Mouse (Mus musculus): ENCODE measurements around the gene Socs7. TPM values are rescaled to one million over a fixed set of nuclear protein-coding genes. Genes with fewer than 3 reads are reported as not detected.

The Socs7 gene
- total RNA-seq, 1 experiment from 2014 or later, result 18.8 TPM

GRCm38 (mm10) chr11:97407456-97407855, 45.1 kb downstream of the Socs7 start:
- no peak for ATAC-seq (replicated peaks; ENCODE audit: insufficient number of reproducible peaks, low FRiP score, low TSS enrichment, poor library complexity, severe bottlenecking)

DNA sequence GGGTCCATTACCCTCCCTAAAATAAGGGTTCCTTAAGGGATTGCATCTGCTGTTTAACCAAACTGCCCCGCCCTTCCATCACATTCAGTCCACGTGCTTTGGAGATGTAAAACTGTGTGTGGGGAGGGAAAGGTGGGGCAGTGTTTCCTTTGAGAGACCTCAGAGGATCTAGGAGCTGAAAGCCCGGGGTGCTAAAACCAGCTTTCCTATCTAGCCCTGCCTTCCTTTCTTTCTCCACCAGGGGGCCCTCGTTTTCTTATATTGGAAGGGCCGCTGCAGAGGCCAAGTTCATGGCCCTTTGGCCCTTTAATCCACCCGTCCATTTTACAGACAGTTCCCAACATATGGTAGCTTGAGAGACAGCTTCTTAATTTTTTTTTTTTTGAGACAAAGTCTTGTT, 45.8 kb downstream of the Socs7 start:
- ATAC-seq (replicated peaks; ENCODE audit: insufficient number of reproducible peaks, low FRiP score, low TSS enrichment, poor library complexity, severe bottlenecking), result peak; percentile 45; the same call in 1 of the 2 replicates

DNA sequence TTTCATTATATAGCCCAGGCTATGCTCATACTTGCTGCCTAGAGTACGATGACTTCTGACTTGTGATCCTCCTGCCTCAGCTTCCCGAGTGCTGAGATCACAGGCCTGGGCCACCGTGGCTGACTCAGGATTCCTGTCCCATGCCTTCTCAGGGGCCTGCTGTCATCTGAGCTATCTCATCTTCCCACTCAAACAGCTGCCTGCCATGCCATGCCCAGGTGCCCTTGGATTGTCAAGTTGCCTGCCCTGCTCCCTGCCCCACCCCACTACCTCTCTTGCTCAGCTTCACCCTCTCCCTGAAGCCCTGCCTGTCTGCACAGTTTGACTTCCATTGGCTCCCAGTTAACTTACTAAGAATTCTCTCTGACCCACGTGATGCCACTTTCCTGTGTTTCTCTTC, 48.6 kb downstream of the Socs7 start:
- no peak for ATAC-seq (replicated peaks; ENCODE audit: insufficient number of reproducible peaks, low FRiP score, low TSS enrichment, poor library complexity, severe bottlenecking)

GRCm38 (mm10) chr11:97412117-97412516, 49.8 kb downstream of the Socs7 start:
- peak; percentile 49 for ATAC-seq (replicated peaks; ENCODE audit: insufficient number of reproducible peaks, low FRiP score, low TSS enrichment, poor library complexity, severe bottlenecking)

- 0 out of 2 replicates have a peak, but pooled peaks have one; percentile 12 for ATAC-seq (replicated peaks; ENCODE audit: insufficient number of reproducible peaks, low FRiP score, low TSS enrichment, poor library complexity, severe bottlenecking)
Measured at GRCm38 (mm10) chr11:97412808-97413347, 50.5 kb downstream of the Socs7 start.

DNA sequence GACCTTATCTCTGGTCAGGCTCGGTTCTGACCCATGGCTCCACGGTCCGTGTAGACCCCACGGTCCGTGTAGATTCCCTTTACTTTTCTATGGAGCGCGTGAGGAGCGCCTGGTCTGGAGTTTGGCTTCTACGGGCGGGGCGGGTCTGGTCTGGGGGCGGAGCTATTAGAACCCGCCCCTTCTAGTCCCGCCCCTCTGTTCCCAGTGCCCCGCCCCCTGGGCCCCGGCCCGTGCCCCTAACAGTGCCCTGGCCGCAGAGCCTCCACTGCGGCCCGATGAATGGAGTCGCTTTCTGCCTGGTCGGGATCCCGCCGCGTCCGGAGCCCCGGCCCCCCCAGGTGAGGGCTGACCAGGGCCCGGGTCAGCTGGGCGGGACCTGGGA, 53.0 kb downstream of the Socs7 start, which contains the start of gene Arhgap23:
Gene Arhgap23, plus strand, starts transcription at position 204 of the 382 bp plus-strand sequence.
- ATAC-seq (replicated peaks; ENCODE audit: insufficient number of reproducible peaks, low FRiP score, low TSS enrichment, poor library complexity, severe bottlenecking), result peak; percentile 55; the same call in 1 of the 2 replicates

DNA sequence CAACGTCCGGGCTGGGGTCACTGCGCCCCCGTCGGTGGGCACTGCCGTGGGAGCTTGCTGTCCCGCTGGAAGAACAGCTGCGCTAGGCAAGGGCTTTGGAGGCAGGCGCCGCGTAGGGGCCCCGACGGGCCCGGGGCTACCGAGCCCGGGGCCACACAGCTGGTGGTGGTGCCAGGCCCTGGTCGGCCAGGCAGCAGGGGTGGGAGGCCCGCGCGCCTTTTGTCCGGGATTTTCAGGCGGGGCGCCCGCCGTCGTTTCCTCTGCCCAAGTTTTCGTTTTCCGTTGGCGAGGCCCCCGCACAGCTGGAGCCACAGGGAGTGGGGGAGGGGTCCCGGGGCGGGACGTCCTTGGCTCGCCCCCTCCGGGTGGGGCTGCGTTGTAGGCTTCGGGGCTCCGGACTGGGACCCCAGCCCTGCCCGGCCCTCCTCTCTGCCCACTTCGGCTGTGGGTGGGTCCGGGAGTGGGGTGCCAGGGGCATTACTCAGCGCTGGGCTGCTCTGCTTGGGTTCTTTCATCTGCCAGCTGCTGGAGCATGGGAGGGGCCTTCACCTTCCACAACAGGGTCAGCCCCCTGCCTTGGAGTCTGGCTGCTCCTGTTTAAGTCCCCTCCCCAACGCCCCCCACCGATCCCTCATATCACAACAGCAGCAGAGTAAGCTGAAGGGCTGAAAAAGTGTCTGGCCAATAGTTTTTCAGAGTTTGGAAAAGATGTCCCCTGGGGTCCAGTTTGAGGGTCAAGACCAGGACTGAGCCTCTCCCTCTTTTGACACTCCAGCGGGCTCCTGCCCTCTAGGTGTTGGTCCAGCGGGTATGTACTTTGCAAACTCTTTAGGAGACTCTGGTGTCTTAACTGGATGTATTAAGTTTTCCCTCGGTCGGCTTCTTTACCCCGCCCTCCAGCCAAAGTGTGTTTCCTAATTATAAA, 53.6 kb downstream of the Socs7 start:
- no peak for ATAC-seq (replicated peaks; ENCODE audit: insufficient number of reproducible peaks, low FRiP score, low TSS enrichment, poor library complexity, severe bottlenecking)

DNA sequence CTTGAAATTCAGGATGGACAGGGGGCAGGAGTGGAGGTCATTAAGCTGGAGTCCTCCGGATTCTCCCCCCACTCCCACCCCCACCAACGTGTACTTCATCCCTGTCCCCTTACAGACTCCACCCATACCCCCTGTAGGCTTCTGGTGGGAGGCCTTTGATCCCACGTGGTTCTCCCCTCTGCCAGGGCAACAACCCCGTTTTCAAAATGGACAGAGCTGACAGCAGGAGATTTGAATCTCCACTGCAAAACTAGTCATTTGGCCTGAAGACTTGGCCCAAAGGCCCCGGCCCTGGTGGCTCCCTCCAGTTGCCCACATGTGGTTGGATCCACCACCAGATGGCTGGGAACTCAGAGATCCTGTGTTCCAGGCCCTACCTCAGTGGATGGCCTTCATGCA, 54.3 kb downstream of the Socs7 start:
- no peak for ATAC-seq (replicated peaks; ENCODE audit: insufficient number of reproducible peaks, low FRiP score, low TSS enrichment, poor library complexity, severe bottlenecking)

GRCm38 (mm10) chr11:97418834-97419539, 56.6 kb downstream of the Socs7 start:
- no peak for ATAC-seq (replicated peaks; ENCODE audit: insufficient number of reproducible peaks, low FRiP score, low TSS enrichment, poor library complexity, severe bottlenecking)

DNA sequence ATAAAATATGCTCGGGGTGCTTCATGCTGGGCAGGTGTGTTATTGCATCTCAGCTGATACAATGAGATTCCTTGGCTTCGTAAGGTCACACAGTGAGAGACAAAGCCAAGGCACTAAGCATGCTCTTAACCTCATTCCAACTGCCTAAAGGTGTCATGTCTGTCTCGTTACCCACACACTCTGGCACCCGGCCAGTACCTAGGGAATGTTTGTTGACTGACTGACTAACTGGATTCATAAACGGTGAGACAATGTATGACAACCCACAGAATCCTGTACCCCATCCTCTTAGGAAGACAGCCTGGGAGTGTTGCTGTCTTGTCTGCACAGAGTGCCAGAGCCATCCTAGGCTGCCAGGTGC, 57.2 kb downstream of the Socs7 start:
- no peak for ATAC-seq (replicated peaks; ENCODE audit: insufficient number of reproducible peaks, low FRiP score, low TSS enrichment, poor library complexity, severe bottlenecking)

GRCm38 (mm10) chr11:97422507-97422906, 60.2 kb downstream of the Socs7 start:
- no peak for ATAC-seq (replicated peaks; ENCODE audit: insufficient number of reproducible peaks, low FRiP score, low TSS enrichment, poor library complexity, severe bottlenecking)

DNA sequence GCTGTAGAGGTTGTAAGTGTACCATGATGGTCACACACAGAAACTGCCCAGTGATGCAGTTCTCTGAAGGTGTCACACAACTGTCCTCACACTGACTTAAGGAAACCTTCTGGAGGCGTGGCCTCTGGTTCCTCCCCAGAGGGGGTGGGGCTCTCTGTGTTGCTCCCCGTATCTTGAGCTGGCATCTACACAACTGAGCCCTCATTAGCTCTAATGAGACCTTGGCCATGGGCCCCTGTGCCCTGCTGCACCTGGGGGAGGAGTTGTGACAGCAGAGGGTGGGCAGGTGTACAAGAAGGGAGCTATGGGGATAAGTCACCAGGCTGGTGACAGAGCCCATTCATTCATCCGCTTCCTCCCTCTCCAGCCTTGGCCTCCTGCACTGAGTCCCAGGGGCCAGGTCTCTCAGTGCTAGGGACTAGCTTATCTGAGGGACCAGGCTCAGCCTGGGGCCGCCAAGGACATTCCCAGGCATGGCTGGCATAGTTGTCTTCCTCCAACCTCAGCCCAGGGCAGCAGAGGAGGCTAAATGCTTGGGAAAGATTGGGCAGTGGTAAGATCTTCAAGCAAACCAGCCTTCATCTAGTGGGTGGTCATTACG, 61.8 kb downstream of the Socs7 start:
- ATAC-seq (replicated peaks; ENCODE audit: insufficient number of reproducible peaks, low FRiP score, low TSS enrichment, poor library complexity, severe bottlenecking), result no peak

- no peak for ATAC-seq (replicated peaks; ENCODE audit: insufficient number of reproducible peaks, low FRiP score, low TSS enrichment, poor library complexity, severe bottlenecking)
Measured at GRCm38 (mm10) chr11:97424802-97425201, 62.5 kb downstream of the Socs7 start.

- peak; percentile 80 for ATAC-seq (replicated peaks; ENCODE audit: insufficient number of reproducible peaks, low FRiP score, low TSS enrichment, poor library complexity, severe bottlenecking)
Measured at GRCm38 (mm10) chr11:97427794-97428725, 65.7 kb downstream of the Socs7 start.

DNA sequence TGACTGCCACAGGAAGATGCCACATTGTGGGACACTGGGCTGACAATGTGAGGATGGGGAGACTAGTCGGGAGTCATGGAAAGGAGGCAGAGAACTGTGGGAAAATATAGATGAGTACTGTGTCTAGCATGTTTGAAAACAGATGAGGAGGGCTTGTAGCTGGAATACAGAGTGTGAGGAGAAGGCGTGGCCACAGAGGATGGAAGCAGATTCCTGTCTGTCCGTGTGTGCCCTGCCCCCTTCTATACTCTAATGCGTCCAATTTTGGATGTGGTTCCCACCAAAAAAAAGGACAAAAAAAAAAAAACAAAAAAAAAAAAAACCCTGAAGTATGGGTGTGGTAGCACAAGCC, 66.4 kb downstream of the Socs7 start:
- ATAC-seq (replicated peaks; ENCODE audit: insufficient number of reproducible peaks, low FRiP score, low TSS enrichment, poor library complexity, severe bottlenecking), result no peak

DNA sequence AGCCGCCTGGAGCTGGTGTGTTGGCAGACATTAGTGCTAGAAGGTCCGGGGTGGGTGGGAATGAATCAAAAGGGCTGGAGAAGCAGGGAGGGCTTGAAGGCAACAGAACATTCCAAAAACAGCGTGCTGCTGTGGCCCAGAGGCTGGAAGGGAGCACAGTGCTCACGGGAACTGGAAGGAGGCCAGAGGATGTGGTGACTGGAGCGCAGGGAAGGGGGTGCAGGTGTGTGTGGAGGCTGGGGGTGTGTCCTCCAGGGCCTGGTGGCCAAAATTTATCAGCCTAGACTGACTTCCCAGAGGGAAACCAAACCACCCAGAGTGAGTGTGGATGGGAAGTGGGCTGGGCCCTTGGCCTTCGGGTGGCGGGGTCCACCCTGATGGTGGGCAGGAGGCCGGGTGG, 67.3 kb downstream of the Socs7 start:
- no peak for ATAC-seq (replicated peaks; ENCODE audit: insufficient number of reproducible peaks, low FRiP score, low TSS enrichment, poor library complexity, severe bottlenecking)

DNA sequence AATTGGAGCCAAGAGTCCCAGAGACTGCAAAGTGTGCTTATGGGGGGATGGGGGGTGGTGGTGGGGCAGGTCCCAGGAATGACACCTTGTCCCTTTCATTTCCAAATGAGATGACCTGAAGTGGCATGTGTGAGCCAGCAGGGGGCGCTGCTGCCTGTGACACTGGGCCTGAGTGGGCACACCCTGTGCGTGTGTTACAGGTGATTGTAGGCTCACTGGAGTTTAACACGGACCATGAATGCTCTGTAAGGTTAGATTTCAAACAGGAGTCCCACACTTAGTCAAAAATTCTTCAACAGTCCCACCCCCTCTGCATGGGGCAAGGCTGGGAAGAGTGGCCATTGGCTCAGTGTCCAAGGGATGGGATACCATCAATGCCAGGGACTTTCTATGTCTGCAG, 69.7 kb downstream of the Socs7 start:
- ATAC-seq (replicated peaks; ENCODE audit: insufficient number of reproducible peaks, low FRiP score, low TSS enrichment, poor library complexity, severe bottlenecking), result no peak

DNA sequence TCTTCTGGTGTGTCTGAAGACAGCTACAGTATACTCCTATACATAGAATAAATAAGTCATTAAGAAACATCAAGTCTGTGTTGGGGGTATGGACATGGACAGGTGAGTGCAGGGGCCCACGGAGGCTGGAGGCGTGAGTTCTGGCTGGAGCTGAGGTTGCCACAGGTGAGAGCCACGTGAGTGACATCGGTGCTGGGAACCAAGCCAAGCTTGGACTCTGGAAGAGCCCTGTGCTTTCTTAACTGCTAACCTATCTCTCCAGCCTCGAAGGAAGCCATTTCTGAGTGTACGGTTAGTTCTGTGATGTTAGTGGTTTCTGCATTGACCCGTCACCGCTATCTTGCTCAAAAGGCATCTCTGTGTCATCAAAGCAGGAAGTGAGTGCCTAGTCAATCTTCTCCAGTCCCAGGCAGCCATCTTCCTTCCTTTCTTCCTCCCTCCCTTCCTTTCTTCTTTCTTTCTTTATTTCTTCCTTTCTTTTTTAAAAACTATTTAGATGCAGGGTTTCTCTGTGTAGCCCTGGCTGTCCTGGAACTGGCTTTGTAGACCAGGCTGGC, 70.7 kb downstream of the Socs7 start:
- no peak for ATAC-seq (replicated peaks; ENCODE audit: insufficient number of reproducible peaks, low FRiP score, low TSS enrichment, poor library complexity, severe bottlenecking)
